Mouse (Mus musculus): ENCODE data around the gene Gm266.

GRCm38 (mm10) chr12:111463570-111463969, 22.1 kb downstream of the Gm266 start:
- TF ChIP-seq POLR2AphosphoS2 (IDR thresholded peaks at IDR 0.05; ENCODE audit: low read depth, low read length) (no peak), HCFC1 (IDR thresholded peaks at IDR 0.05; ENCODE audit: low read depth, low read length) (no peak), CTCF (conservative IDR thresholded peaks at IDR 0.05 in 1 of 2, IDR thresholded peaks at IDR 0.05 in 1 of 2; ENCODE audit: low read depth in 2 of 2, low read length in 2 of 2) (no peak), MAX (IDR thresholded peaks at IDR 0.05; ENCODE audit: low read length) (no peak), POLR2A (IDR thresholded peaks at IDR 0.05; ENCODE audit: low read depth, low read length) (no peak), USF2 (conservative IDR thresholded peaks at IDR 0.05; ENCODE audit: low read depth, low read length) (no peak), CHD2 (IDR thresholded peaks at IDR 0.05; ENCODE audit: low read length) (no peak), ELF1 (IDR thresholded peaks at IDR 0.05; ENCODE audit: low read depth, low read length) (no peak)
